Mouse (Mus musculus) cerebellum, postnatal 36 days (tissue): Measurements from ENCODE around the gene Sertad2.
A peak's percentile ranks its signal among the peaks of the same experiment; 100 is the strongest.

ENCODE experiments used
- DNase-seq, 2 experiments: peaks; one replicate each; pipeline ENCODE4 v3.0.0; 2021 to 2022; ENCODE audit warnings: mixed read lengths in 2 of 2

Gene Sertad2

GRCm38 (mm10) chr11:20604119-20604518, 61.1 kb downstream of the Sertad2 start:
- no peak for DNase-seq

GRCm38 (mm10) chr11:20605613-20606012, 62.6 kb downstream of the Sertad2 start:
- no peak for DNase-seq

- no peak for DNase-seq
Measured at GRCm38 (mm10) chr11:20608442-20608841, 65.4 kb downstream of the Sertad2 start.

GRCm38 (mm10) chr11:20613223-20613622, 70.2 kb downstream of the Sertad2 start:
- no peak for DNase-seq

GRCm38 (mm10) chr11:20616103-20616502, 73.0 kb downstream of the Sertad2 start:
- no peak for DNase-seq

- no peak for DNase-seq
Measured at GRCm38 (mm10) chr11:20627146-20627545, 84.1 kb downstream of the Sertad2 start.

- DNase-seq = no peak
Measured at GRCm38 (mm10) chr11:20628216-20628615, 85.2 kb downstream of the Sertad2 start.

GRCm38 (mm10) chr11:20629700-20630099, 86.6 kb downstream of the Sertad2 start:
- no peak for DNase-seq

- peak; percentile 94 to 97 for DNase-seq
Measured at GRCm38 (mm10) chr11:20631026-20631940, 88.2 kb downstream of the Sertad2 start.

GRCm38 (mm10) chr11:20631941-20632618, 89.0 kb downstream of the Sertad2 start:
- no peak for DNase-seq

- peak in 1 of 2 experiments; percentile 20 for DNase-seq
Measured at GRCm38 (mm10) chr11:20632619-20632965, 89.5 kb downstream of the Sertad2 start.

- no peak for DNase-seq
Measured at GRCm38 (mm10) chr11:20634543-20634942, 91.5 kb downstream of the Sertad2 start.

- no peak for DNase-seq
Measured at GRCm38 (mm10) chr11:20635646-20636045, 92.6 kb downstream of the Sertad2 start.

- DNase-seq = no peak
Measured at GRCm38 (mm10) chr11:20636114-20636513, 93.1 kb downstream of the Sertad2 start.

GRCm38 (mm10) chr11:20637060-20637459, 94.0 kb downstream of the Sertad2 start:
- DNase-seq = no peak

GRCm38 (mm10) chr11:20638841-20639240, 95.8 kb downstream of the Sertad2 start:
- DNase-seq = peak; percentile 84 to 86

GRCm38 (mm10) chr11:20639918-20640447, 96.9 kb downstream of the Sertad2 start:
- DNase-seq = no peak

- DNase-seq = no peak
Measured at GRCm38 (mm10) chr11:20642321-20642720, 99.3 kb downstream of the Sertad2 start.

GRCm38 (mm10) chr11:20643161-20643560, 100.1 kb downstream of the Sertad2 start:
- DNase-seq = no peak

- DNase-seq = no peak
Measured at GRCm38 (mm10) chr11:20644166-20644565, 101.1 kb downstream of the Sertad2 start.

- DNase-seq = no peak
Measured at GRCm38 (mm10) chr11:20644872-20645271, 101.8 kb downstream of the Sertad2 start.

GRCm38 (mm10) chr11:20645521-20645920, 102.5 kb downstream of the Sertad2 start:
- no peak for DNase-seq

GRCm38 (mm10) chr11:20646142-20646541, 103.1 kb downstream of the Sertad2 start:
- DNase-seq = no peak
